Mouse (Mus musculus) T-cell, adult 66 days (primary cell): ENCODE data around the gene Pqbp1. TPM values are rescaled to one million over a fixed set of nuclear protein-coding genes. Genes with fewer than 3 reads are reported as not detected.

Source experiments
- total RNA-seq, 2 experiments: library from RNA; stranded (reverse); gene quantifications; 3 replicates in 1 of 2; 4 replicates in 1 of 2; pipeline ENCODE4 v1.2.4; 2023

Pqbp1 gene
- 10 to 100 TPM; 71.1 to 77.5 TPM for total RNA-seq

DNA sequence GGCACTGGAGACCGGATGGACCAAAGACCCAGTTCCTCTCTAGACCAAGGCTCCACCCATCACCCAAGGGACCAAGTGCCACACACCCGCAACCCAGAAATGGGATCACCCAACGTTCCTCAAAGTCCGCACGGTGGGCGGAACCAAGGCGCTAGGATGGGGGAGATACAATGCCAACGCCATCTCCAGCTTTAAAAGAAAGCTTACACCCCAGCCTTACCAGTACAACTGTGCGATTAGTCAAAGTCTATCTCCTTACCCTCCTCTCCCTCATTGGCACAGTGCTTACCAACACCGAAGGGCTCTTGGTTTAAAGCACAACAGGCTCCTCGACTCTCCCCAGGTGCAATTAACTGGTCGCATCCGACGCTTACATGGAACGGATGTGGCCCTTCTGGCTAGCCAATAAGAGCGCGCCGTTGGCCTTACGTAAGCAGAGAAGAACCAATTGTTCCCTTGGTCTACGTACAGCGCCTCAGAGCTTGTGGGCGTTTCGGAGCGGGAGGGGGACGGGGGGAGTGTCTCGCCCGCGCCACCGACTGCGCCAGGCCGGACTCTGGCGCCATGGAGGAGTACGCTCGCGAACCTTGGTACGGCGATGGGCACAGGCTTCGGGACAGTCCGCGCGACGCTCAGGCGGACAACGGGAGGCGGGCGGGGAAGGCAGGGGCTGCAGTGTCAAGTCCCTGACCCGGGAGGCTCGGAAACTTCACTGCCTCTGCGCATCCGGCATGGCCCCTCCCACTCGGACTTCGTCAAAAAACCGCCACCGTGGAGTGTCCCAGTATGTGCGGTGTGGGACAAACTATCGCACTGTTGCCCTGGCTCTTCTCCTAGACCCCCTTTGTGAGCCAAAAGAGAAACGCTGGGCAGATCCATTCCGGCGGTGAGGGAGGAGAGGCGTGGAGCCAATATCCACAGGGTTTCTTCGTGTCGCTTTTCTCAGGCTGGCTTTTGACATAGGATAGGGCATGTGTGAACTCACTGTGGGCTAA, at the start of gene Pqbp1, which contains the start of gene Timm17b:
Pqbp1 (minus strand) TSS at position 390 of the 995 bp plus-strand sequence.
Timm17b (plus strand) TSS at position 478 of the 995 bp plus-strand sequence.

GRCm38 (mm10) chrX:7947108-7947899, 48.2 kb upstream of the Pqbp1 start, which contains the start of gene Hdac6:
Hdac6 (minus strand) TSS chrX:7947889.

DNA sequence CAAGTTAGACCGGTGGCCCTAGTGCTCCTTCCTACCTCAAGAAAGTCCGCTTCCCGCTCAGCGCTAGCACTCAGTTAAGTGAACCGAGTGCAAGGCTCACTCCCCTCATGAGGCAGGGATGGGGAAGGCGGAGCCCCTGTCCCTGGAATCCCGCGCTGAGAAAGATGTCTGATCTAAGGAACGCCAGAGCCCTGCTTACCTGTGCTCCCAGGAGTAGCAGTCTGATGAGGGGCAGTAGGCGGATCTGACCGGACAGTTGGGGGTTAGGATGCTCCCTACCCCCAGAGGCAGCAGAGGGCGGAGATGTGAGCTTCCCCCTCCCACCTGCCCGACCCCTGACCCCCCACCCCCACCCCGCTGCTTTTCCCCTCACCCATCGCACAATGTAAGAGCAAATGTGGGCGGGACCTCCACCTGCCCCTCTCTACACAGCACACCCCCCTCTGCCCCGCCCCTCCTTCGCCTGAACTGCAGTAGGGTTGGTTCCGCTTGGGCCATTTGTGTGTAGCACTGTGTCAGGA, 29.3 kb upstream of the Pqbp1 start, which contains the start of gene Eras:
Eras (minus strand) TSS at position 338 of the 521 bp plus-strand sequence.

GRCm38 (mm10) chrX:7919601-7920383, 20.7 kb upstream of the Pqbp1 start, which contains the start of gene Pcsk1n:
Pcsk1n (plus strand) TSS chrX:7919822.

DNA sequence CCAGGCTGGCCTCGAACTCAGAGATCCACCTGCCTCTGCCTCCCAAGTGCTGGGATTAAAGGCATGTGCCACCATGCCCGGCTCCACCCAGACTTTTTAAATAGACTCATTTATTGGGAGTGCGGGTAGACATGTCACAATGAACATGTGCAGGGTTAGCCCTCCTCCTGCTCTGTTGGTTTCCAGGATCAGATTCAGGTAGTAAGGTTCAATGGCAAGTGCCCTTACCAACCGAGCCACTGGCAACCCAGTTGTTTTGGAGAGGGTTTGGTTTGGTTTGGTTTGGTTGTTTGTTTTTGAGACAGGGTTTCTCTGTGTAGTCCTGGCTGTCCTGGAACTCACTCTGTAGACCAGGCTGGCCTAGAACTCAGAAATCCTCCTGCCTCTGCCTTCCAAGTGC, 10.2 kb upstream of the Pqbp1 start, which contains the start of gene Gm10490:
Gm10490 (plus strand) TSS at position 301 of the 400 bp plus-strand sequence.

GRCm38 (mm10) chrX:7907735-7908134, 8.7 kb upstream of the Pqbp1 start, which contains the start of gene Gm10491:
Gm10491 (minus strand) TSS chrX:7907835.

GRCm38 (mm10) chrX:7883841-7884567, 15.1 kb downstream of the Pqbp1 start, which contains the start of gene Slc35a2:
Slc35a2 (plus strand) TSS chrX:7884028.

GRCm38 (mm10) chrX:7878007-7878419, 21.1 kb downstream of the Pqbp1 start, which contains the start of gene Pim2:
Pim2 (plus strand) TSS chrX:7878262.

Other genes starting within 250 kb of the Pqbp1 start
- 10 to 100 TPM; 29.7 to 31.5 TPM for gene Prickle3, start 242.0 kb downstream of the Pqbp1 start, total RNA-seq
- 10 to 100 TPM; 40.6 to 42.5 TPM for gene Plp2, start 227.9 kb downstream of the Pqbp1 start, total RNA-seq
- not detected for gene Magix, start 218.0 kb downstream of the Pqbp1 start, total RNA-seq
- 10 to 100 TPM; 46.6 to 47.9 TPM for gene Gpkow, start 202.1 kb downstream of the Pqbp1 start, total RNA-seq
- gene Wdr45, start 184.9 kb downstream of the Pqbp1 start, total RNA-seq: 100 to 1,000 TPM in 1 of 2 experiments, 10 to 100 TPM in 1; 96.7 to 116 TPM
- not detected for gene Gm45208, start 177.0 kb downstream of the Pqbp1 start, total RNA-seq
- gene Praf2, start 170.8 kb downstream of the Pqbp1 start, total RNA-seq: 10 to 100 TPM; 18.8 to 20.1 TPM
- not detected for gene Ccdc120, start 148.4 kb downstream of the Pqbp1 start, total RNA-seq
- gene Tfe3, start 136.7 kb downstream of the Pqbp1 start, total RNA-seq: 10 to 100 TPM; 20.3 to 30.5 TPM
- 100 to 1,000 TPM; 164 to 170 TPM for gene Gripap1, start 109.5 kb downstream of the Pqbp1 start, total RNA-seq
- gene Kcnd1, start 77.0 kb downstream of the Pqbp1 start, total RNA-seq: 1 to 10 TPM; 1.4 to 2.0 TPM
- gene Otud5, start 57.9 kb downstream of the Pqbp1 start, total RNA-seq: 100 to 1,000 TPM; 176 to 193 TPM
- gene Pim2, start 21.0 kb downstream of the Pqbp1 start, total RNA-seq: 100 to 1,000 TPM in 1 of 2 experiments, 10 to 100 TPM in 1; 97.4 to 107 TPM
- gene Slc35a2, start 15.2 kb downstream of the Pqbp1 start, total RNA-seq: 10 to 100 TPM; 28.5 to 36.5 TPM
- gene Timm17b, start 88 bp upstream of the Pqbp1 start, total RNA-seq: 10 to 100 TPM; 38.6 to 42.4 TPM
- gene Gm10491, start 8.6 kb upstream of the Pqbp1 start, total RNA-seq: not detected
- gene Gm10490, start 10.3 kb upstream of the Pqbp1 start, total RNA-seq: not detected
- gene Pcsk1n, start 20.6 kb upstream of the Pqbp1 start, total RNA-seq: not detected
- not detected for gene Eras, start 29.3 kb upstream of the Pqbp1 start, total RNA-seq
- gene Hdac6, start 48.6 kb upstream of the Pqbp1 start, total RNA-seq: 10 to 100 TPM; 12.3 to 13.2 TPM
- 1 to 10 TPM; 3.8 to 6.8 TPM for gene Gata1, start 78.8 kb upstream of the Pqbp1 start, total RNA-seq
- under 1 TPM in 1 of 2 experiments, not detected in 1; 0.90 TPM for gene Glod5, start 119.2 kb upstream of the Pqbp1 start, total RNA-seq
- 10 to 100 TPM; 30.9 to 31.8 TPM for gene Suv39h1, start 175.5 kb upstream of the Pqbp1 start, total RNA-seq
- 100 to 1,000 TPM; 107 to 119 TPM for gene Was, start 191.2 kb upstream of the Pqbp1 start, total RNA-seq
- gene Wdr13, start 233.6 kb upstream of the Pqbp1 start, total RNA-seq: 10 to 100 TPM; 41.5 to 51.4 TPM
- 100 to 1,000 TPM; 416 to 518 TPM for gene Rbm3, start 246.6 kb upstream of the Pqbp1 start, total RNA-seq